Mouse (Mus musculus): ENCODE measurements around the gene Ablim2. TPM values are rescaled to one million over a fixed set of nuclear protein-coding genes. Genes with fewer than 3 reads are reported as not detected.

Gene Ablim2
- total RNA-seq, 2 experiments from 2014 or later = 12.2 to 17.5 TPM

- intact Hi-C loops (cut with DNase I) = no loop called here
- DNase-seq = no peak
Observed at GRCm38 (mm10) chr5:35861456-35861855, 103.8 kb downstream of the Ablim2 start.

GRCm38 (mm10) chr5:35869973-35870372 lies 112.3 kb downstream of the Ablim2 start:
- DNase-seq = no peak
- intact Hi-C loops (cut with DNase I) = no loop called here

- intact Hi-C loops (cut with DNase I) = no loop called here
Observed at GRCm38 (mm10) chr5:35870408-35871012, 112.8 kb downstream of the Ablim2 start.

GRCm38 (mm10) chr5:35873382-35873781 lies 115.7 kb downstream of the Ablim2 start:
- no peak for DNase-seq
- intact Hi-C loops (cut with DNase I) = no loop called here

More at GRCm38 (mm10) chr5:35870408-35871012, 112.8 kb downstream of the Ablim2 start:
- DNase-seq = peak; percentile 62 to 80

- DNase-seq = no peak
- intact Hi-C loops (cut with DNase I) = no loop called here
Observed at GRCm38 (mm10) chr5:35876236-35876635, 118.6 kb downstream of the Ablim2 start.

GRCm38 (mm10) chr5:35879199-35879598 lies 121.5 kb downstream of the Ablim2 start:
- intact Hi-C loops (cut with DNase I) = no loop called here
- DNase-seq = no peak

GRCm38 (mm10) chr5:35882391-35882790 lies 124.7 kb downstream of the Ablim2 start:
- intact Hi-C loops (cut with DNase I) = no loop called here
- no peak for DNase-seq

GRCm38 (mm10) chr5:35884262-35884661 lies 126.6 kb downstream of the Ablim2 start:
- intact Hi-C loops (cut with DNase I) = no loop called here
- peak; percentile 40 to 66 for DNase-seq

GRCm38 (mm10) chr5:35884689-35885088 lies 127.0 kb downstream of the Ablim2 start:
- DNase-seq = no peak
- intact Hi-C loops (cut with DNase I) = no loop called here

- DNase-seq = peak in 1 of 2 experiments; percentile 45
- intact Hi-C loops (cut with DNase I) = loop anchor here (1.0 kb wide), 1 partner anchor 86 kb away; no protein-coding TSS in a partner anchor
Observed at GRCm38 (mm10) chr5:35888959-35889358, 131.3 kb downstream of the Ablim2 start.

GRCm38 (mm10) chr5:35889641-35890040 lies 132.0 kb downstream of the Ablim2 start:
- DNase-seq = no peak
- intact Hi-C loops (cut with DNase I) = loop anchor here (1.0 to 5.0 kb wide), 2 partner anchors 38 to 86 kb away; no protein-coding TSS in a partner anchor

GRCm38 (mm10) chr5:35890985-35891730 lies 133.5 kb downstream of the Ablim2 start:
- intact Hi-C loops (cut with DNase I) = loop anchor here (5.0 kb wide), 1 partner anchor 36 kb away; no protein-coding TSS in a partner anchor
- no peak for DNase-seq

GRCm38 (mm10) chr5:35892363-35892762 lies 134.7 kb downstream of the Ablim2 start:
- DNase-seq = no peak
- intact Hi-C loops (cut with DNase I) = loop anchor here (1.0 to 5.0 kb wide), 2 partner anchors 35 to 82 kb away; no protein-coding TSS in a partner anchor

GRCm38 (mm10) chr5:35893093-35893804 lies 135.6 kb downstream of the Ablim2 start, which contains the start of gene Afap1:
TSS of gene Afap1 (plus strand) at chr5:35893319.
- DNase-seq = peak; percentile 100
- intact Hi-C loops (cut with DNase I) = loop anchor here (5.0 kb wide), 1 partner anchor 34 kb away; no protein-coding TSS in a partner anchor

GRCm38 (mm10) chr5:35893805-35894260 lies 136.2 kb downstream of the Ablim2 start:
- peak; percentile 72 to 77 for DNase-seq
- intact Hi-C loops (cut with DNase I) = loop anchor here (5.0 kb wide), 1 partner anchor 33 kb away; no protein-coding TSS in a partner anchor

GRCm38 (mm10) chr5:35894295-35895047 lies 136.8 kb downstream of the Ablim2 start:
- peak; percentile 49 to 51 for DNase-seq
- intact Hi-C loops (cut with DNase I) = loop anchor here (5.0 kb wide), 1 partner anchor 33 kb away; no protein-coding TSS in a partner anchor

- intact Hi-C loops (cut with DNase I) = no loop called here
- no peak for DNase-seq
Observed at GRCm38 (mm10) chr5:35895926-35896325, 138.2 kb downstream of the Ablim2 start.

GRCm38 (mm10) chr5:35896556-35896955 lies 138.9 kb downstream of the Ablim2 start:
- intact Hi-C loops (cut with DNase I) = no loop called here
- DNase-seq = no peak

- intact Hi-C loops (cut with DNase I) = no loop called here
Observed at GRCm38 (mm10) chr5:35897147-35897546, 139.5 kb downstream of the Ablim2 start.

GRCm38 (mm10) chr5:35898114-35898513 lies 140.4 kb downstream of the Ablim2 start:
- no peak for DNase-seq

More at GRCm38 (mm10) chr5:35897147-35897546, 139.5 kb downstream of the Ablim2 start:
- no peak for DNase-seq

More at GRCm38 (mm10) chr5:35898114-35898513, 140.4 kb downstream of the Ablim2 start:
- intact Hi-C loops (cut with DNase I) = no loop called here
